Mouse (Mus musculus): ENCODE results near the gene 1700056E22Rik.

The 1700056E22Rik gene

DNA sequence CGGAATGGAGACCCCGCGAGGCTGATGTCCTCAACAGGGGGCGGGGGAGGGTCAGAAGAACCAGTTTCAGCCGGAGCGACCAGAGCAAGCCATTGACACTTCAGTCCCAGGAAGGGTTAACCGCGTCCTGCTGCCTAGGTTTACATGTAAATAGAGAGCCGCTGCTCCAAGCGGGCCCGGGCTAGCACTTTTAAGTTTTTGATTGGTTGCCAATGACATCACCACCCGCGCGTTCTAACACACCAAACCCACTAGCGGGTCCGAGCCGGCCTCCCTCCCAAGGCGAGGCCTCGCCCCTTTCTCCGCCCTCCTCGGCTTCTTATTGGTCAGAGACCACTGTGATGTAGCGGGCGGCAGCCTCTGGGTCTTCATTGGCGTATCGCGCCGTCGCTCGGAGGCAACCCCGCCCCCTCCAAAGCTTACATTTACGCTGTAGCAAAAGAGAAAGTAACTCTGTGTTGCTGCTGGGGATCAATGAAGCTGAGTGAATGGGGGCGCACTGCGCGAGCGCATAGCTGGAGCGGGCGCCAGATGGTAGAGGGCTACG is at the start of gene 1700056E22Rik:
TSS of gene 1700056E22Rik (minus strand) at position 291 of the 547 bp plus-strand sequence.
- peak; percentile 92 for DNase-seq (ENCODE audit: low spot score)

DNA sequence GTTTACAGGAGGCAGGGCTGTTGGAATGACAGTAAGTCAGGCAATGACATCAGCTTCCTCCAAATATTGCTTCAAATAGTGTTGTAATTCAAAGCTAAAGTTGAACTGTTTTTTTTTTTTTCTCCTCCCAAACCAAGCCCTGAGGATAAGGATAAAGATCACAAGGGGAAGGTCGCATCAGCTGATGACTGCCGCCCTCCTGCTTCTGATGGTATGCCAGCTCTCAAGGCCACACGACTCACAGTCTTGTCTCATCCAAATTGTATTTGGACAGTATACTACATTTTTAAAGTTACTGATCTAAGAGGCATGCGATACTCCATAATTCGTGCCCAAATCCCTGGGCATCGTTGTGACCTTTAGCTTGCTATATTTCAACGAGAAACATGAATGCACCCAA is 49.1 kb upstream of the 1700056E22Rik start:
- no peak for DNase-seq (ENCODE audit: low spot score)

DNA sequence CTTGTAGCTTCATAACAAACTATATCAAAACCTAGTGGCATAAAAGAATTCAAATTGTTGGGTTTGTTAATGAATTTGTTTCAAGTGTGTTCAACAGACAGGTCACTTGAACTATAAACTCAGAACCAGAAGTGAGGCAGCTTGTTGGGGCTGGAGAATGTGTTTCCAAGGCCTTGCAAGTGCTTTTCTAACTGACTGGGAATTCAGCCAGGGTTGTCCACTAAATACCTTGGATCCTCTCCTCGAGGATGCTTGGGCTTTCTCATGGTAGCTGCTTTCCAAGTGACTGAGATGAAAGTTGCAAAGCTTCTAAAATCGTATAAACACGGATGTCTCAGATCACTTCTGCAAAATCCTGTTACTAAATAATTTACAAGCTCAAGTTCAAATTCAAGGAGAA is 48.6 kb upstream of the 1700056E22Rik start:
- DNase-seq (ENCODE audit: low spot score): peak; percentile 15

DNA sequence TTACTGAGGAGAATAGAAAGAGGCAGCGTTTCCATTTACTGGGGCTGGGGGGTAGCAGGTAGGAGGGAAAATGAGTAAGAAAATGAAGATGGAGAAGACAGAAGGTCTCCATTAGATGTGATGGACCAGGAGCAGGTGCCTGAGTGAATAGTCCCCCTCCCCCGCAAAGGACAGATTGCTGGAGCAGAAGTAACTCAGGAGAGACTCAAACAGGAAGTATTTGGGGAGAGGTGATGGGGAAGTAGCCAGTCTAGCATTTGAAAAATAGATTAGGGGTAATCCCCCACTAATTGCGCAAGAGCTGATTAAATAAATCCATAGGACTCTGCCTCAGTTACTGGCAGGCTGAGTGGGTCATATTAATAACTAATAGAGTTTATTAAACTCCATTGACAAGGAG is 45.2 kb upstream of the 1700056E22Rik start:
- DNase-seq (ENCODE audit: low spot score): no peak

DNA sequence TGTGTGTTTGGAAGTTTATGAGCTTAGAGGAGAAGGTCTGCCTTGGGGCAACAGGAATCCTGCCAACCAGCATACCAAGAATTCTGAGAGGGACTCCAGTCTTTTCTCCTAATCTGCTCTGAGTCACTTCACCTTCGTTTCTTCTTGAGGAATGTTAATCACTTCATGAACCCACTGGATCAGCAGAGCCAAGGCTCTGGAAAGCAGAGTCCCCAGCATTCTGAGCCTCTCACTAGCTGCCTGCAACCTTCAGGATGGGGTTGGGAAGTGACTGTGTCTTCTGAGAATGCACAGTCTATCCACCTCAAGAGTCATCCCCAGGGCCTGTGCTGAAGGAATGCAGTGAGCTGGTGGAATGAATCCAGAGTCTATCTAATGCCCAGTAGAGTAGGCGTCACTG is 42.7 kb upstream of the 1700056E22Rik start:
- no peak for DNase-seq (ENCODE audit: low spot score)

DNA sequence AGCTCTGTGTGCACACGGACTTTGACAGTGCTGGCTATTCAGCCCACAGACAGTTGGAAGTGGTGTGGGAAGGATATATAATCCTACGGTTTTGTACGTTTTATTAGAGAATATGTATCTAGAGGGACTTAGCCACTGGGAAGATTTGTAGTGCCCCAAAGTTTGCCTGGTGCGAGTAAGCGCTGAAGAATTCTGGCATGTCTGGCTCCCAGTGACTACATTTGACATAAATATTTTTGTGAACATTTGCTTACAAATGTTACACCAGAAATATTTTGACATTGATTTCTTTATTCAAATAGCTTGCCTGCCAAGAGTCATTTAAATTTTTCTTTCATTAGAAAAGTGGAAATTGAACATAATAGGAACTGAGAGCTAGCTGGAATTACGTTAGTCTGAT is 42.0 kb upstream of the 1700056E22Rik start:
- DNase-seq (ENCODE audit: low spot score): no peak

DNA sequence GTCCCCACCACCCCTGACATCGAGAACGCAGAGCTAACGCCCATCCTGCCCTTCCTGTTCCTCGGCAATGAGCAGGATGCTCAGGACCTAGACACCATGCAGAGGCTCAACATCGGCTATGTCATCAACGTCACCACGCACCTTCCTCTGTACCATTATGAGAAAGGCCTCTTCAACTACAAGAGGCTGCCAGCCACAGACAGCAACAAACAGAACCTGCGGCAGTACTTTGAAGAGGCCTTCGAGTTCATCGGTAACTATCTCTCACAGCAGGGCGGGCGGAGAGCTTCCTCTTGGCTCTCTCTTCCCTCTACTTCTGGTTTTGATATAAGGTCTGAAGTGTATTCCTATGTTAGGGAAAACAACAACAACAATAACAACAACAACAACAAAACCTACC is 34.9 kb upstream of the 1700056E22Rik start:
- no peak for DNase-seq (ENCODE audit: low spot score)

DNA sequence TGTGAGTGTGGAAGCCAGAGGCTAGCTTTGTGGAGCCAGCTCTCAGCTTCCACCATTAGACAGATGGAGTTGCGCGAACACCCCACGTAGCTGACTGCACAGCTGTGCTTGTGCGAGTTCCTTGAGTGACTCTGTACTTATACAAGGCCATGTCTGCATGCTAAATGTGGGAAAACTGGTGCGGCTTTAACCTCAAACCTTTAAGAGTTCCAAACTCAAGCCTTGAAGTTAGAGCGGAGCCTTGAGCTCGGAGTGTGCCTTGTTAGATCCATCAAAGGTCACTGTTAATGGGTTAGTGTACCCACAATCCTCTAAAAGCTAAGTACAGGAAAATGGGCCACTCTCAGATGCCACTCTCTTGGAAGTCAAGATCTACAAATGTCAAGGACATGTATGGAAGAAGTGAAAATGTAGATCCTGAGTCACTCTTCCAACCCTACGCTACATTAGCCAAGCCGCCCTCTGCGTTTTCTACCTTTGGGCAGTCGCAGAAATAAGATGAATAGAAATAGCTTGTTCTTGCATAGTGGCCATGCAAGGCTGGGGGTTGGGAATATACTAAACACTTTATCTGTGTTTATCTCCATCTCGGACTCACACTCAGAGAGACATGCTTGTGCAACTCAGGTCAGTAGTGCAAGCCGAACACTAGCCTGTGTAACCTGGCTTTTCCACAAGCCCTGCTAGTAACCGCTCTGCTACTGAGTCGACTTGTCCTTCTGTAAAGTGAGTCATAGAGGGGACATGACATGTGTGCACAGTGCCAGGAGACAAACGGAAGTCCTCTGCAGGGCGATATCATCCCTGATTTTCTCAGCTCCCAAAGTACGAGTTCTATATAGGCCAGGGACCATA is 33.8 kb upstream of the 1700056E22Rik start:
- no peak for DNase-seq (ENCODE audit: low spot score)

DNA sequence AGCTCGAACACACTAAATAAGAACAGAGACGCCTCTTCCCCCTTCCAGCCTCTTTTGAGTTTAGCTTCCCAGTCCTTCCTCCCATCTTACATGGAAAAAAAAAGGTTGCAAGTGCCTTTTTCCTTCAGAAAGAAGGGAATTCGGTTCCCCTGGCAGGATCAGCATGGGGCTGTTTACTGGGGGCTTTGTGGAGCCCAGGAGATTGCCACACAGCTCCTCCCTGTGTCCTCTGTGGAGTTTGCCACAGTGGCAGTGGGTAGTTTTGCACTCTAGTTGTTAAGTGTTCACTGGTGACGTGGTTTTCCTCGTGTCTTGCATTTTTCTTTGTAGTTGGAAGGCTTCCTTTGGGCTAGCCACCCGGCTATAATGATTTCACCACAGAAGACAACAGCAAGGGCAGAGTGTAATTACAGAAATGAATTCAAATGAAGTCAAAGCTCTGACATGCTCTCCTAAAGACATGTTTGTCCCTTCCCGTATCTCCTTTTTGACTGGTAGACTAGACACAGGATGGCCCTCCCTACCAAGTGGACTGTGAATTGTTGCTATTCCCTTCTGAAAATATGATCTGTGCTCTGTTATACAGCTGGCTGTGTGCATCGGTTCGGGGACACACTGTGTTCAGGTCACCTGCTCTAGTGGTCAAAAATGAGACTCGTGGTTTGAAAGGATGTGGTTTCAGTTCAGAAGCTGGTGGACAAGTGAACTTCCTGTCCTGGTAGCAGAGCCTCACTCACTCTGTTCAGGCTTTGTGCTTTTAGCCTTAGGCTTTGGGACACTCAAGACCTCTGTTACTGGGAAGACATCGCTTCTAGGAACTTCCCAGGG is 32.6 kb upstream of the 1700056E22Rik start:
- no peak for DNase-seq (ENCODE audit: low spot score)

DNA sequence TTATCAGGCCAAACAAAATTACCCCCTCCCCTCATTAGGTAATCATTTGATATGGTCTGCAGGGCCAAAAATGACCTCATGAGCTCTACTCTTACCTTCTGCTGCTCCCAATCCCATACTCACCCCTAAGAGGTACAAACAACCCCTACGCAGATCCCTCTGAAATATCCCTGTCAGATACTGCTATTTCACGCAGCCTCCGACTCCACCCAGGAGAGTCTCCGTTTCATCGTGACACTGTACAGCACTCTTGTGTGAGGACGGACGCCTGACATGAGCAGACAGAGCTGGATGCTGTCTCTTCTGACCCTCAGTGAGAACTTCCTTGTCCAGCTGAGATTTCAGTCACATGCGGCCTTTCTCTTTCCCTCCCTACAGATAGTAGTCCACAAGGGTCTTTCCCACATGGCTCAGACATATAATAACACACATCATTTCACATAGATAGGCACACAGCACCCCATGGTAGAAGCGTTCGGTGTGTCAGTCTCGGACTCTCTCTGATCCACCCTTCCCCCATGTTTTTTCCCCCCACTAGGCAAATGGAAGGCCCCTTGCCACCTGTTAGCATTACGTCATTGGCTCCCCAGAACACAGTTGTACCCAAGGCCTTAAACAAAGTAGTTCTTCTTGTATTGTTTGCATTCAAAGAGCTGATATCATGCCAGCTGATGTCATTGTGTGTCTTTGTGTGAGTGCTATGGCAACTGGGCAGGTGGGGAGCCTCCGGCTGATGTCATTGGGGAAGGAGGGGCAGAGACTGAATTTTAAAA is 31.7 kb upstream of the 1700056E22Rik start:
- DNase-seq (ENCODE audit: low spot score): no peak

DNA sequence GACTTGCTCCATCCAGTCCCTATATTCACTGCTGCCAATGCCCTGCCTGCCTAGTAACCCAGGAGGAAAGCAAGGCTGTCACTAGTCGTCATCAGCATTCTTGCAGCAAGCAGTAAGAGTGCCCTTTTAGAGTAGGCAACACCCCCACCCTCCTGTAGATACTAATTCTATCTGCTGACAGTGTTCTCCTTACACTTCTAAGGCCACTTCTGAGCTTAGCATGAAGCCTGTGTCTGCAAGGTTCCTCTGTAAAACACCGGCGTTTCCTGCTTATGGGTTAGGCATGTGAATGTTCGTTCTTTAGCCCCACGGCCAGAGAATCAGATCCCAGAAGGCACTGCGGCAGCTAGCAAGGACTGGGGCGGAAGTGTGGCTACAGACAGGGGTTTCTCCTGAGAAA is 30.2 kb upstream of the 1700056E22Rik start:
- no peak for DNase-seq (ENCODE audit: low spot score)

DNA sequence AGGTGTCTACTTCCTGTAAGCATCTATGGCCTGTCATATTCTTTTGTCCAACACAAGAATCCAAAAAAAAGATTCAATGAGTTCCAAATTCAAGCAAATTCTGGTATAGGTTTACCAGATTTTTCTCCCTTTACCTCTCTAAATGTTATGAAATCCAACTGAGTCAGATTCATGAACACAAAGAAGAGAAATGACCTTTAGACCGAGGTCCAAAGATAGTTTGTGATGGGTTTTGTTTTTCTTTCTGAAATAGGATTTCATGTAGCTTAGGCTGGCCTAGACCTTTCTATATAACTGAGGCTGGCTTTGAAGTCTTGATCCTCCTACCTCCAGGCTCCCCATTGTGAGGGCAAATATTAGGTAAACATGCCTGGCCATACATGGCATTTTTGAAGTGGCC is 27.8 kb upstream of the 1700056E22Rik start:
- DNase-seq (ENCODE audit: low spot score): no peak

DNA sequence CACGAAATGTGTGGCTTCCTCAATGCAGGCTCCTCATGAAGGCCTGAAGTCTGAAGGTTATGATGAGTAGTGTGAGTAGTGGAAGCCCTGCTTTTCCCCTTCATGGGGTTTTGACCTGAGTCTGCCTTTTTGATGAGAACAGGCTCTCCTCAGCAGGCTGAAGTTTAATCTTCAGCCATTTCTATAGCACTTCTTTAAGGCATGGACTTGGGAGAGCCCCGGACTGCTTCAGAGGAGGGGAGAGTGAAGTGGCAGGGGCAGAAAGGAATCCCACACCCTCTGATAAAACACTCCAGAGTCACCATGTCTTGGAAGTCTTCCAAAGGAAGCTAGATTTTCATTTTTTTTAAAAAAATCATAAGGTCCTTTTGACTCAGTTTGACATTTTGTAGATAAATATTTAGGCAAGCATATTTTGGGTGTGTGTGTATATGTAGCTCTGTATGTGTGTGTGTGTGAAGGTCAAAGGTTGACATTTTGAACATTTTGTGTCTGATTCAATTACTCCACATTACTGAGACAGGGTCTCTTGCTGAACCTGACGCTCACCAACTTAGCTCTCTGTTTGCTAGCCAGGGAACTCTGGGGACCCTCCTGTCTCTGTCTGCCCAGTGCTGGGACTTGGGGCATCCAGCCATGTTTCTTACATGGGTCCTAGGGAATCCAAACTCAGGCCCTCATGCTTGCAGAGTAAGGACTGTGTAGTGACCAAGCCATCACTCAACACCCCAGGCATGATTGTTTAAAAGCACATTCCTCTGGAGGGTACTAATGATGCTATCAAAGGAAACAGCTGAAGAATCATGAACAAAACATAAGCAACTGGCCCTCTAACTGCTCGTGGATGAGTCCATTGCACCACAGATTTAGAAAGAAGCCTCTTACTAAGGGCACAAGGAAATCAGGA is 27.0 kb upstream of the 1700056E22Rik start:
- DNase-seq (ENCODE audit: low spot score): no peak

DNA sequence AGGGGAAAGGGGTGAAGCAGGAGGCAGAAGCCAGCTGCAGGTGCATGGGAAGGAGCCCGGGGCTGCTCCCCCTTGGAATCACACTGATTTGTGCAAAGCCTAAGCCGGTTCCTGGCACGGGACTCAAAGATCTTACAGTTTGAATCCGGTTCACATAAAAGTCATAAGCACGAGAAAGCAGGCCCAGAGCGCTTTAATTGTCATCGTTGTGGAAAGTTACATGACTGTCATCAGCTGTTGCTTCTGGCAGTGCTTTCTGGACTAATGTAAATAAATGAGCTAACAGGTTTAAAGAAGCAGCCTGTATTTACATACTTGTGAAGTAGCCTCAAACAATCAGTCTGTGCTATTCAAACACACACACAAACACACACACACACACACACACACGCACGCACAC is 26.3 kb upstream of the 1700056E22Rik start:
- no peak for DNase-seq (ENCODE audit: low spot score)

DNA sequence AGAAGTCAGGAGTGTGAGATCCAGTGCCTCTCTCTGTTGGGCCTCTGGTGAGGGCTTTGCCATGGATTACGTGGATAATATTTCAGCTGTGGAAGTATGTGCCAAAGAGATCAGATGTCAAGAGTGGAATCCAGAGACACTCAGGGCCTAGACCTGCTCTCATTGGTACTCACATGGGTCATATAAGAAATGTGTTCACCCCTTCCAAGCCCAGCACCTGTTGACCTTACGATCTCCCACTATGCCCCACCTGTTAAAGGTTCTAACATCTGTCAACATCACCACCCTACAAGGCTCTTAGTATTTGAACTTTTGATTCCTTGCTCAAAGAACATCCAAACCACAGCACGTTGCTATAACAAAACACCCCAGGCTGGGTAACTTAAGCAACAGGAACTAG is 25.7 kb upstream of the 1700056E22Rik start:
- DNase-seq (ENCODE audit: low spot score): no peak

DNA sequence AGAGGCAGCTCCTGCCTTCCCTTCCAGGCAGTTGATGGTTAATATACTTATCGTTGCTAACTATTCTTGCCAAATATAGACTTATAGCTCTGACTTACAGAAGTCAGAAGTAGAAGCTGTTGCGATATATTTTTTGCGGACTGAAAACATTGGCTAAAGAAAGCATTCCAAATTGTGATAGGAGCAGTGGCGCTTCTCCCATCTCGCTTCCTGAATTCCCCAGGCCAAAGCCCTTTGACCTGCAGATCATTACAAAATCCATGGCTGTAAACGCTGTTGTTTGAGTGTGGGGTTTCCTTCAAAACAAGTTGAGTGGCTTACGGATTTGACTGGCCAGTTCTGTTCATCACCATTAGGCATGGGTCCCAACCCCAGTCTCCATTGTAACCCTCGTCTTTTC is 24.1 kb upstream of the 1700056E22Rik start:
- no peak for DNase-seq (ENCODE audit: low spot score)

DNA sequence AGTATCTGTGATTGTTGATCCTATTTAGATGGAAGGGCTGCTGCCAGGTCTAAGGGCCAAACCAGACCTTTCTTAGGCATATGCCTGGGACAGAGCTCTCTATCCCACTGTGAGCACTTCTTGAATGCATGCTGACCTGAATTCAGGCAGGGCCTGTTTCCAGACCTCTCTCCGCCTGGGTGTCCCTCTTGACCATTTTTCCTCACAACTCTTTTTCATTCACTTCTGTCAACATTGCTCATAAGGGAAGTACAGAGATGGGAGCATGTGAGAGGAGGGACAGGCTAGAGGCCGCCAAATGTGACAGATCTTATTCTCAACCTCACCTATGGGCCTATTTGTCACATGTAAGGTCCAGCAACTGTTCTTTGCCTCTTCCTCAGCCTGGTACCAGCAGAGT is 20.1 kb upstream of the 1700056E22Rik start:
- DNase-seq (ENCODE audit: low spot score): no peak

DNA sequence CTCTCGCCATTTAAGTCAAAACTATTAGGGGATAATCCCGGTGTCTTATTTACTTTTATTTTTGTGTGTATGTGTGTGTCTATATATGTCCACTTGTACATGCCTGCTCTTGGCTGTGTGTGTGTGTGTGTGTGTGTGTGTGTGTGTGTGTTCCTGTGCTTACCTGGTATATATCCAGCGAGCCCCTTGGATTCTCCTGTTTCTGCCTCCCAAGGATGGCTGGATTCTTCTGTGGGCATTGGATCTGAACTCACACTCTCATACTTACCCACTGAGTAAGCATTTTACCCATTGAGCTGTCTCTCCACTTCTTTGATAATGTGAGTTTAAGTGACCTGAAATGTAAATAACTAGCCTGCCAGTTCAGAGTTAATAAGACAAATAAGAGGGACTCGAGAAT is 19.6 kb upstream of the 1700056E22Rik start:
- no peak for DNase-seq (ENCODE audit: low spot score)

DNA sequence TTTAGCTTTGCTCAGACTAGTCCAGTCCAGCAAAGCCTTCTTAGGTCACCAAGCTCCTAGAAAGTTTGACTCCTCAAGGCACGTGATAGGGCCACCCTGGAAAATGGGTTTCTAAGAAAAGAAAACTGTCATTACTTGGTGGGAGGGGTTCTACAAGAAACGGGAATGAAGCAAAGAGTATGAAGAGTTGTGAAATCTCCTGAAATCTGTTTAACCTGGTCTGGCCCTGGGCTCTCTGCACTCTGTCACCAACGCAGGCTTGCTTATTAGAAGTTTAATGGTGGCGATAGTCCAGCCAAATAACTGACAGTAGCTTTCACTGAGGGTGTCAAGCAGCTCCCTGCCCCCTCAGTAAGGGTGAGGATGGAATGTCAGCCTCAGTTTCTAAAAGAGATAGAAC is 19.0 kb upstream of the 1700056E22Rik start:
- no peak for DNase-seq (ENCODE audit: low spot score)

DNA sequence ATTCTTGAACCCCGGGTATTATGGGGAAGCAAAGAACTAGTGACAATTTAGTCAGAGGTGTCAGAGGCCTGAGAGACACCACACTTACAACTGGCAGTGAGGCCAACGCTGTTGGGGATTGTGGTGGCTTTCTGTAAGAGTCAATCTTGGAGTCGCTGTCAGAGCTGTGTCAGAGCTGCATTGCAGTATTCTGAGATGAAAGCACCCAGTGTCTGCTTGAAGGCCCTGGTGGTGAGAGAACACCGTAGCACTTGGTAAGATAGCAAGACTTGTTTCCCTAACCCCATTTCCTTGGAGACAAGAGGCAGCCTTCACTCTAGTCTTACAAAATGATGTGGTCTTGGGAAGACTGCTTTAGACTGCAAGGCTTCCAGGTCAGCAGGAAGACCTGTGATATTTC is 18.2 kb upstream of the 1700056E22Rik start:
- no peak for DNase-seq (ENCODE audit: low spot score)

DNA sequence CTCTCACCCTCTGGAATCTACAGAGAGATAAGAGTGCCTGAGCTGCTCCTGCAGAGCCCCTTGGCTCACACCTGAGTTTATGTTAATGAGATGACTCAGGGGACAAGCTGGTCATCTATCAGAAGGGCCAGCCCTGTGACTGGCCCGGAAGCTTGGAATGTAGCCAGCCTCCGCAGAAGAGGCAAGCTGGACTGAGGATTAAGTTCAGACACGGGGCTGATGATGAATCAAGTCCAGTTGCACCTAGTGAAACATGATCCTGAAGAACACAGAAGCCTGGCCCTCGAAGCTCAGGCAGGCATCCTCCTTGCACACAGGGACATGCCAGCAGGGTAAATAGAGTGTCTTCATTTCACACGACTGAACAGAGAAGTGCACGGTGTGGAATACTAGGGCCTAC is 17.7 kb upstream of the 1700056E22Rik start:
- no peak for DNase-seq (ENCODE audit: low spot score)

All from ovary, postnatal 14 days (tissue).